Mouse (Mus musculus) activated CD4-positive, CD25-positive, alpha-beta regulatory T cell, adult 9 weeks (primary cell): ENCODE results near the gene Polr1e. TPM values are rescaled to one million over a fixed set of nuclear protein-coding genes. Genes with fewer than 3 reads are reported as not detected.

Source experiments
- polyA plus RNA-seq: library from polyadenylated mRNA; unstranded; fragments of 100-300 nt; shearing (Covaris generic); gene quantifications from one replicate; pipeline ENCODE4 v1.2.1, GENCODE M21; 2017

Polr1e gene
- 66.0 TPM for polyA plus RNA-seq

DNA sequence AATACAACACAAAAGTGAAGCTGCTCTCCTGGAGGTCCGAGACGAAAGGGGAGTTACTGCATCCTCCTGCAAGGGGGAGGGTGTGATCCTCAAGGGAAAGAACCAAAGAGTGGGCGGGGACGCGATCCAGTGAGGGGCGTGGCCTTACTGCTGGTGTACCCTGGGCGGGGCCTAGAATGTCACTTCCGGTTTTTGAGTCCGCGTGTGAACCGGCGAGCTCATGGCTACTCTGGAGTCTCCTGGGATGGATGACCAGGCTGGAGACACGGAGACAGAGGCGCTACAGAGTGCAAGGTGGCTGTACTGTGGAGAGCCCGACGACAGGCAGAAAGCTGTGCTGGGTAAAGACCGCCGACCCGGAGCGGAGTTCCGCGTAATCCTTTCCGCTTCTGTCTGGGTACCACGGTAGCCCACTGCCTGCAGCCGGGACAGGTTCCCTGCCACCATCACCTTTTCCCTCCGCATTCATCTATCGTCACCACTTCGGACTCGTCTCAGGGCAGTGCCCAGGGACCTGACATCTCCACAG, at the start of gene Polr1e:
Gene Polr1e, plus strand, starts transcription at position 132 of the 529 bp plus-strand sequence.

DNA sequence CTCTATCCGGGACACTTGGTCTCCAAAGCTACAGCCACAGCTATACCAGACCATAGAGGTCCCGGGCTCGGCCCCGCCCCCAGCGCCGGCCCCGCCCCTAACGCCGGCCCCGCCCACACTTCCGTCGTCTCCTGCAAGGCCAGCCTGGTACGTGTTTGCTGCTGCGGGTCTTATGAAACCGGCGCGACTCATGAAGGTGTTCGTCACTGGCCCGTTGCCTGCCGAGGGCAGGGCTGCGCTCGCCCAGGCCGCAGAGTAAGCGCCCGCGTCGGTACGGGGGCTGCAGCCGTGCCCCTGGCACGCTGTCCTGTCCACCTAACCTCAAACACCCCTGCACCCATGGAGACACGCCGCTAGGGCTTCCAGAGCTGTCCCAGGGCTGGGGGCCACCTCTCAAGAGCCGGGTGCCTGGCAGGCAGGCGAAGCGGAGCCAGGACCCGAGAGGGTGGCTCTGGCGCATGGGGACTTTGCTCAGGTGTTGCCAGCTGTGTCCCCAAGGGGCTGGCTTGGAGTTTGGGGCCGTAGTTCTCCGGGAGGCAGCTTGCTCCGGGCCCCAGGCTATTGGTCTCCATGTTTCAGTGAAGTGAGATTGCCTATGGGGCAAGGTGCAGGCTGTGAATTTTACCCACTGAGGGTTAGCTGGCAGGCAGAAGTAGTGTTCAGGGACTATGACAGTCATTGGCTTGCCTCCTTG, 37.0 kb upstream of the Polr1e start, which contains the start of gene Grhpr:
Gene Grhpr, plus strand, starts transcription at position 116 of the 694 bp plus-strand sequence.

DNA sequence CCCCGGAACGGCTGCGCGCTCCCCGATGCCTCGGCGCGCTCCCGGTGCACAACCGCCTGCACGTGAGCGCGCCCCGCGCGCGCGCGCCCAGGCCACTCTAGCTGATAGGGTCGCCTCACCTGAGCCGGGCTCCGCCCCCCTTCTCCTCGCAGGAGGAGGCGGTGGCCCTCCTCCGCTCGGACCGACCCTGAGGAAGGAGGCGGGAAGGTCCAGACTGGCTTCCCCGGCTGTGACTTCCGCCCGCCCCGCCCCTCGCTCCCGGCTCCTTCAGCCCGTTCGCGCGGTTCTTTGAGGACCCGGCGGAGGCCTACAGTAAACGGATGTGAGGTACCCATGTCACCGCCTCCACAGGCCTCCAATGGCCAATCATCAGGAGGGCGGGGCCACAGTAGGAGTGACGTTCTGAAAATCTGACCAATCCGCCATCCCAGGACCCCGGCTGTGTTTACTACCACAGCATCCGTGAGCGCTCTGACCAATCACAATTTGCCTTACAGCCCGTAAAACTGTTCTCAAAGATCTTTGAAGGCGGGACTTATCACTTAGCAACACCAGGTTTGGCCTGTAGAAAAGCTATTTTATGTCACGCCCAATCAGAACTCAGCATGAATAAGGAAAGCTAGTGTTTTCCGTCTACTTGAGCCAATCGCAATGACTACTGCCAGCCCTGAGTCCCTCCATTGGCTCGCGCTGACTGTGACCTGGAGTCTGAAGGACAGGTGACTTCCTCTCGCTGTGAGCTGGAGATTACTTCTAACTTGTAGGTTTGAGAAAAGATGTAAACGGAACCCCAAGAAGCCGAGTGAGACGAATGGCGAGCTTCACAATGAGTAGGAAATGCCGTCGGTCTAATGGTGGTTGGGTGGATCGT, 6.0 kb upstream of the Polr1e start, which contains the start of gene Zbtb5:
Gene Zbtb5, minus strand, starts transcription at position 308 of the 871 bp plus-strand sequence.

GRCm38 (mm10) chr4:45084021-45084894, 65.9 kb downstream of the Polr1e start, which contains the start of gene Fbxo10:
Gene Fbxo10 (minus strand): TSS chr4:45084604.

Other genes starting within 250 kb of the Polr1e start
- 36.9 TPM for gene Grhpr, start 37.2 kb upstream of the Polr1e start, polyA plus RNA-seq
- gene Zbtb5, start 6.2 kb upstream of the Polr1e start, polyA plus RNA-seq = 13.2 TPM
- gene Fbxo10, start 66.0 kb downstream of the Polr1e start, polyA plus RNA-seq = 0.87 TPM
- gene Tomm5, start 89.5 kb downstream of the Polr1e start, polyA plus RNA-seq = 169 TPM
- gene Frmpd1, start 166.3 kb downstream of the Polr1e start, polyA plus RNA-seq = not detected